Mouse (Mus musculus) layer of hippocampus, postnatal 25 days (tissue): ENCODE results near the gene Ssh2. TPM values are rescaled to one million over a fixed set of nuclear protein-coding genes. Genes with fewer than 3 reads are reported as not detected.

Source experiments
- DNase-seq, 2 experiments: peaks; one replicate each; pipeline ENCODE4 v3.0.0; 2022; ENCODE audit warnings: mixed read lengths in 2 of 2, low spot score in 1 of 2; ENCODE audit errors: extremely low spot score in 1 of 2
- total RNA-seq, 2 experiments: library from RNA; stranded (reverse); gene quantifications; 2 replicates each; pipeline ENCODE4 v1.2.3; 2021

The Ssh2 gene
- total RNA-seq, 2 experiments from 2014 or later: 31.9 to 37.5 TPM

DNA sequence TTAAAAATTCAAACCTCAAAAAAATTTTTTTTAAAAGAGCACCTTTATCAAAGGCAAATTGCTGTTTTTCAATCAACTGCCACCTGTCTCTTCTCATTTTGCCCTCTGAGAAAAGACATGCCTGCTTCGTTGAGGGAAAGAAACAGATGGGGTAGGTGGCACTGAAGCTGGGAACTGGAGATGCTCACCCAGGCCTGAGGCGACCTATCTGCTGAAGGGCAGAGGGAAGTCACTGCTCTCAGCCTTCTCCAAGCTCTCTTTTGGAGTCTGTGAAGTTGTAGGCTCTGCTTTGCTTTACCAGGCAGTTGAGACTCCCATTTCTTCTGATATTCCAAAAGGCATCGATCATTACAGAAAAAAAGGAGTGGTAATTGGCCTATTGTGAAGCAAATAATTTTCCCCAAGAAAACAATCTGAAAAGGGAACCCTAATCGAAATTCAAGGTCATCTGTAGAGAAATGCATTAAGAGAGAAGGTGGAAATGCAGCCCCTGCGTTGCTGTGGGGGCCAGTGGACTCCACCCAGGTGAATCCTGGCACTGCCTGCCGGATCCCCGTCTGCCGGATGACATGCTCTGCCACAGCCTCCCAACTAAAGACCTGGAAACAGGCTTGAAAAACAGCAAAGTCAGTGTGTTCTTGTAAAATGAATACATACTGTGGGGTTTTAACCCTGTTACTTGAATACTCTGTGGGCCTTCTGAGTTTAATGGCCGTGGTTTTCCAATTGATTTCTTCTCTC is 239.9 kb downstream of the Ssh2 start:
- DNase-seq: no peak

DNA sequence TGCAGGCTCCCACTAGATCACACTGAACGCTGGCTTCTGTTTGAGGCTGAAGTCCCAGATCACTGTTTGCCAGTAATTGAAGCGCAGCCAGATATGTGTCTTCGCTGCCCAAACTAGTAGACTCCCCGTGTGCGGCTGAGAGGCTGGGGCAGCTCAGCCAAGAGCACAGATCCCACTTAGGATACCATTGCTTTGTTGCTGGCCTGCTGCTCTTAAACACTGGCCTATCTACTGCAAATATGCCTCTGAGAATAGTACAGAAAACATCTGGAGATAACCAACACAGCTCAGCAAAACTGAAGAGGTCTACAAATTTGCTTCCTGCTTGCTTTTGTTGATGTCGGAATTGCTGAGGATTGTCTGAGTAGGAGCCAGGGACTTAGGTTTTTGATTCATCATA is 240.8 kb downstream of the Ssh2 start:
- no peak for DNase-seq

DNA sequence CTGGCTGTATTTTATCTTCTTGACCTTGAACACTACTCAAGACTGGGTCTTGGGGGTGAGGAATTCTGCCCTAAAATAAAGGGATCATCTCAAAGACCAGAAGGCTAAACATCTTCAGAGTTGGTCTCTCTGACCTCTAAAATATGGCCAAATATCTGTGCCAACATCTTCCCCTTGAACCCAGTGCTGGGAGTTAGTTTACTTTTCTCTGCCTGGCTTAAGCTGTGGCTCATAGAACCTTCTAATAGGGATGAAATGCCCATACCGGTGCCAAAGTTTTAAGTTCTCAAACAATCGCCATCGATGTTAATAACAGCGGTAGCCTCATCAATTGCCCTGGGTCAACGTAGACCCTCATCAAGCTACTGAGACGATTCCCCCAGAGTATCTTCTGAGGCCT is 245.8 kb downstream of the Ssh2 start:
- DNase-seq: no peak

DNA sequence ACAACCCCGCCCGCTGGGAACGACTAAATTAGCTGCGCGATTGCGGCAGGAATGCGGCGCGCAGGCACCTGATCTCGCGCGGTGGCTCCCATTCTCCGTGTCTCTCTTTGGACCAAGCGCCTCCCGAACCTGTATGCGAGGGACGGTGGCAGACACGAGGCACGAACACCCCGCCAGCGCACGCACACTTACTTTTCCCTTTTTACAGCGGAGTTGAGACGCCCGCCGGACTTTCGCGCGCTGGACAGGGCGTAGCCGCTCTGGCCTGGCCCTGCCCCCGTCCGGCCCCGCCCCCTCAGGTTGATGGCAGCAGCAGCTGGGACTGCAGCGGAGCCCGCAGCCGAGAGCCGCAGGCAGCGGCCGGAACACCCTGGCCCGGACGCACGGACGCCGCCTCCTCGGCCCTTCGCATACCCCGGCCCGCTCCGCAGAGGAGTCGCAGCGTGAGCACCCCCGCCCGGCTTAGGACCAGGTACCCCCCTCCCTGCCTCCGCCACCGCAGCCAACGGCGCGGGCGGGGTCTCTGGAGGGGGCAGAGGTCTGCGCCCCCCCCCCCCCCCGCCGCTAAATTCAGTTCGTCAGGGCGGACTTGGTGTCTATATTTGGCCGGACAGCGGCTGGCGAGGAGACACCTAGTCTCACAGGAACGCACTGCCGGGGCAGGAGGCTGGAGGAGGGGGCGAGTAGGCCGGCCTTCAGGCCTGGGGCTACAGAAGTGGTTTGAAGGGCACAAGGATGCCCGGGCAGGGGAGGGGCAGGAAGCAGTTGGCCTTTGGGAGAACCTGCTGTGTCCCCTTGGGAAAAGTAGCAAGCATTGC is 246.4 kb downstream of the Ssh2 start, which contains the start of gene Coro6:
Gene Coro6, plus strand, starts transcription at position 129 of the 818 bp plus-strand sequence.
- DNase-seq: no peak

DNA sequence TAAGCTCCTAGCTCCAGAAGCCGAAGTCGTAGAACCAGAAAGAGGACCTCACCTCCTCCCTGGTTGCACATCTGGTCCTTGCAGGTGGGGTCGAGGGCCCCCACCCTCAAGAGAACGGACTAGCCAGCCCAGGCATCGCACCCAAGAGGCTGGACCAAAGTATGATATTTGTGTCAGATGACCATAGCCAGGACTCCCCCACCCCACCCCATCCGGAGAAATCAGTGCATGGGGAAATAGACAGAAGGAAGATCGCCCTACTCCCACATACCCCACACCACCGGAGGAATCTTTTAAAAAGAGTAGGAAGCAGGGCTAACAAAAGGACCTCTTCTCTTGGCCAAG is 247.0 kb downstream of the Ssh2 start:
- DNase-seq: no peak

DNA sequence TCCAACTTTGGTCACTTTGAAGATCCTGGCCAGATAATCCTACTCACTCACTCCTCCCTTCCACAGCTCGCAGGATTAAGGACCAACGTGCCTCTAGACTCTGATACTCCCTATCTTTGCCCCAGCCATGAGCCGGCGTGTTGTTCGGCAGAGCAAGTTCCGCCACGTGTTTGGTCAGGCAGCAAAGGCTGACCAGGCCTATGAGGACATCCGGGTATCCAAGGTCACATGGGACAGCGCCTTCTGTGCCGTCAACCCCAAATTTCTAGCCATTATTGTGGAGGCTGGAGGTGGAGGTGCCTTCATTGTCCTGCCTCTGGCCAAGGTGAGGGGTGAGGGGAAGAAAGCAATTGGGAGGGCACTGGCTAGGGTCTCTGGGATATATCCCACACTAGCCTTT is 247.7 kb downstream of the Ssh2 start:
- DNase-seq: no peak

DNA sequence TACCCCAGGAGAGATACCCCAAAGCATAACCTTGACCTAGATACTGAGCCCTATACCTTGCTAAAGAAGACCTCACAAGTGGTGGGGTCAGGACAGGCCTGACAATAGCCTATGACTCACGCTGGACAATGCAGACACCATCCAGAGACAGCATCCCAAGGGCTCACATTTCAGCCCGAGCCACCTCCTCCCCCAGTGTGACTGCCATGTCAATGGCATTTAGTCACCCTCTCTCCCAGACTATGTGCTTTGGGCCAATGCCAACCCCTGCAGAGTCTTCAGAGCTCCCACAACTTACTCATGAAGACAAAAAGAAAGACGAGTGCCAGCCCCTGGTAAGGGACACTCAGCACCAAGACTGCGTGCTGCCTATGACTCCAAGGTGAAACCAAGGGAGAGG is 248.6 kb downstream of the Ssh2 start:
- no peak for DNase-seq

DNA sequence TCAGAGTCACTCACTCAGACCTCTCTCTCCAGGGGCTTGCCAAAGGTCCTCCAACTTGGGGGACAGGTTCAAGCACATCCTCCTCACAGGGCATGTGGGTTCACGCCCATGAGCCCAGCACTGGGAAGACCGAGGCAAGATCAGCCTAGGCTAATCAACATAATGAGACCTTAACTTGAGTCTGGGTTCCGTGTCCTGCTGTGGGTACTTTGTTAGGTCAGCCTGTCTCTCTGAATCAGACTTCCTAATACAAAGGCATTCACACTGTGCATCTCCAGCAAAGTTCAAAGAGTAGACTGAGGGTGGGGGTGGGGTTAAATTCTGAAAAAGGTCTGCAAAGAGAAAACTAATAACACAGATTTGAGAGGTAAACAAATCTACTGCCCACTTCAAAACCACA is 249.0 kb downstream of the Ssh2 start:
- no peak for DNase-seq

DNA sequence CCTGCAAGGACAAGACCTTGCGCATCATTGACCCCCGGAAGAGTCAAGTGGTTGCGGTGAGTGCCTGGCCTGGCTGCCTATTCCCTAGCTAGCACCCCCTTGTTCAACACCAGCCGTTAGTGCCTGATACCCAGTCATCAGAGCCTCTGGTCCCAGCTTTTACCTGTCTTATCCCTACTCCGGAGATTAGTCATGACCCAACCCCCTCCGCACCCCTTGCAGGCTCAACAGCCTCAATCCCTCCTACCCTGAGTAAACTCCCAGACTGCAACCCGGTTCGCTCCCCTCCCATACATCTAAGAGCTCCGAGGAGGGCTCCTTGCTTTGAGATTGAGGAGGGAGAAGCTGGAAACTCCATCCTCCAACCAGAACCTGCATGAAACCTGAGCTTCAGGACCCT is 250.5 kb downstream of the Ssh2 start:
- DNase-seq: no peak

DNA sequence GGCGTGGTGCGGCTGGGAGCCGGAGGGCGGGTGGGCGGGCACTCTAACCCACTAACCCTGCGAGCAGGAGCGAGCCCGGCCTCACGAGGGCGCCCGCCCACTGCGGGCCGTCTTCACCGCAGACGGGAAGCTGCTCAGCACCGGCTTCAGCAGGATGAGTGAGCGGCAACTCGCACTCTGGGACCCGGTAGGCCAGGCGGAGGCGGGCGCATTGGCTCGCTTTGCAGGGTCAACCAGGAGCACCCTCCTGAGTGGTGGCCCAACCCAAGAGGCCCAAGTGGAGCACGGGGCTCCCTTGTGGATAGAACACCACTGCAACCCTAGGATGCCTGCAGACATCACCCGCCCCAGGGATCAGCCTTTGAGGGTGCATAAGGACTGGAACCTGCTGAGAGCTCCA is 251.1 kb downstream of the Ssh2 start:
- DNase-seq: peak; percentile 50 to 71

DNA sequence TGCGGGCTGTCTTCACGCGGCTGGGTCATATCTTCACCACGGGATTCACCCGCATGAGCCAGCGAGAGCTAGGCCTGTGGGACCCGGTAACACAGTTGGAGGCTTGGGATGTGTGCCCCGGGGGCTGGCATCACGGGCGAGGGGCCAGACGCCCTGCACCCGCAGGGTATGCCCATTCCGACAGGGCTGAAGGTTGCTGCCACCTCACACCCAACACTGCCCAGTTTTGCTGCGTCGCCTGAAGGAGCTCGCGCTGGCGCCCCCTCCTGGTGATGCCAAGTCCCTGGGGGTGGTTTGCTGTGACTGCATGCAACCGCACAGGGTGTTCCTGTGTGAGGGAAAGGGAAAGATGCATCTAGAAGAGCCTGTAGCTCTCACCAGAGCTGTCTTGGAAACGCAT is 251.7 kb downstream of the Ssh2 start:
- peak; percentile 70 to 90 for DNase-seq

DNA sequence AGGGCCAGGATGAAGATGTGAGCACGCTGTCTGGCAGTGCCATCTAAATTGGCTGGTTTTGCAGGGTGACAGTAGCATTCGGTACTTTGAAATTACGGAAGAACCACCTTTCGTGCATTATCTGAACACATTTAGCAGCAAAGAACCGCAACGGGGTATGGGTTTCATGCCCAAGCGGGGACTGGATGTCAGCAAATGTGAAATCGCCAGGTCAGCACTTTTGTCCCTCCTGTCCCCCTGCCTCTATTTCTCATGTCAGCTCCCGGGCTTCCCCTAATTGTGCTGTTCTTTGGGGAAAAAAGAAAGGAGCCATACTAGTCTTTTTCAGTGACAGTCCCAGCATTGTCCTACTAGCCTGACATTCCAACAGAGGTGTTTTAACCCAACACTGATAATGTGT is 252.3 kb downstream of the Ssh2 start:
- DNase-seq: no peak

DNA sequence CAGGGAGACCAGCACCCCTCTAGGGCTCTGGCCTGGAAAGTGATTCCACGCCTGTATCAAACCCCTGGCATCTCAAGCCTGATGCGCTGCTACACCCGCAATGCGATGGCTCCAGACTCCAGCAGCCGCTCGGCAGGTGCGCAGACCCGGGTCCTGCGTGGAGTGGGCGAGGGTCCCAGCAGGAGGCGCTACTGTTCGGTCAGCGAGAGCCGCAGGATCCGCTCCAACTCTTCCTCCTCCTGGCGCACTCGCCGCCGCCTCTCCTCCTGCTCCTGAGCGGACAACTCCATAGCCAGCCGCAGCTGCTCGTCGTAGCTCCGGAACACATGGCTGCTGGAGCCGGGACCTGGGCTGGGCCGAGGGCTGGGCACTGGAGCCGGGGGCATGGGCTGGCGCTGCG is 255.3 kb downstream of the Ssh2 start:
- no peak for DNase-seq

DNA sequence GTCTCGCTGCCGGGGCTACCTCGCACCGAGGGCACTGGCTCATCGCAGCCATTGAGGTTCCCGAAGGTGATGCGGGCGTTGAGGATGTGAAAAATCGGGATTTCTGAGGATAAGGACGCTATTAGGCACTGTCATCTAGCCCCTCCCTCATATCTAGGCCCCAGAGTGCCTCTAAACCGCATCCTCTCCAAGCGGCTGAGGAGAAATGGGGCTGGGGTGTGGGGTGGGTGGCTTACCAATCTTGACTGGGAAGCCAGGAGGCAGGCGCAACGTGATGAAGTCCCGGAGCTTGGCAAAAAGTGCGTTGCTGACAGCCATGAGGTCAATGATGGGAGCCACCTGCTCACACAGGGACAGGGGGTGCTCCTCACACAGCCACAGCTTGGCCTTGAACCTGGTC is 256.7 kb downstream of the Ssh2 start:
- no peak for DNase-seq

DNA sequence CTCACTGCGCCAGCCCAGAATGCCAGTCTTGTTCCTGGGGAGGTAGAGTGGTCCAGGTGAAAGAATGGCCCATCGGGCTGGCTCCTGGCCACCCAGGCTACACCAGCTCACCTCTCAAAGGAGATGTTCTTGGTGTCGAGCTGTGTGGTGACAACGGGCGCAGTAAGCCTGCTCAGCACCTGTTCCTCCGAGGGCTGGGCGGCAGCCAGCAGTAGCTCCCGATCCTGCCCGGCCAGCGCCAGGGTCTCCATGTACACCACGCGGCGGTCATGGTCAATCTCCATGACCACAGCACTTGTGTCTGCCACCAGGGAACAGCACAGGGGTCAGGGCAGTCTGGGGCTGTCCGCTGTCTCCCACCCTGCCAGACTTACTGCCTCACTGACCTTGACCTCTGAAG is 260.1 kb downstream of the Ssh2 start:
- DNase-seq: no peak

DNA sequence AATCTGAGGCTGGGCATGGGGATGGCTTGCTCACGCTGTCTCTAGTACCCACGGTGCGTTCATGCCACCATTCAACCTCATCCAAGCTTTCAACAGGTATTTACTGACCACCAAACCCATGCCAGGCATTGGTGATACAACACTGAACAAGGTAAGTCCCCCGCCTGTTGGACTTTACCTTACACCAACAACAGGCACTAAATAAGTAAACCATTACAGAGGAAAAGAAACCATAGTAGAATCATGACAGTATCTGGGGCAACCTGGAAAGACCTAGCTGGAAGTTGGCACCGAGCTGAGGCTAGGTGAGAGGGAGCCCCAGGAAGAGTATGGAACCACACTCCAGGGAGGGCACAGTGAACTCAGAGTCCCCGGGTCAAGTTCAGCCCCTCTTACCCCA is 260.8 kb downstream of the Ssh2 start:
- DNase-seq: no peak

DNA sequence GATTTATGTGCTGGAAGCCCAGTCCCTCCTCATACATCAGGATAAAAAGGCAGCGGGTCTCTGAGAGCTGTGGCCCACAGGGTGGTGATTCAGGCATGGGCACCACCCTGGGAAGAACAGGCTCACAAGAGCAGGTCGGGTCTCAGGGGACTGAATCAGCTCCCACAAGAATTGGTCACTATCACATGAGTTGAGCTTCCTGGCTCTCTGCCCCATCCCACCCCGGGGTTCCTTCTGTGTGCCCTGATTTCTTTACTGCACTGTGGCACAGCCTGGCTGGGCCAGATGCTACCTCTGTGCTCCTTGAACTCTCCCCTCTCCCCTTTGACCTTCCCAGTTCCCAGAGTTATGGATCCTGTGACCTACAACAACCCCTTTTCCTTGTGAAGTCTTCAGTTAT is 267.0 kb downstream of the Ssh2 start:
- no peak for DNase-seq

DNA sequence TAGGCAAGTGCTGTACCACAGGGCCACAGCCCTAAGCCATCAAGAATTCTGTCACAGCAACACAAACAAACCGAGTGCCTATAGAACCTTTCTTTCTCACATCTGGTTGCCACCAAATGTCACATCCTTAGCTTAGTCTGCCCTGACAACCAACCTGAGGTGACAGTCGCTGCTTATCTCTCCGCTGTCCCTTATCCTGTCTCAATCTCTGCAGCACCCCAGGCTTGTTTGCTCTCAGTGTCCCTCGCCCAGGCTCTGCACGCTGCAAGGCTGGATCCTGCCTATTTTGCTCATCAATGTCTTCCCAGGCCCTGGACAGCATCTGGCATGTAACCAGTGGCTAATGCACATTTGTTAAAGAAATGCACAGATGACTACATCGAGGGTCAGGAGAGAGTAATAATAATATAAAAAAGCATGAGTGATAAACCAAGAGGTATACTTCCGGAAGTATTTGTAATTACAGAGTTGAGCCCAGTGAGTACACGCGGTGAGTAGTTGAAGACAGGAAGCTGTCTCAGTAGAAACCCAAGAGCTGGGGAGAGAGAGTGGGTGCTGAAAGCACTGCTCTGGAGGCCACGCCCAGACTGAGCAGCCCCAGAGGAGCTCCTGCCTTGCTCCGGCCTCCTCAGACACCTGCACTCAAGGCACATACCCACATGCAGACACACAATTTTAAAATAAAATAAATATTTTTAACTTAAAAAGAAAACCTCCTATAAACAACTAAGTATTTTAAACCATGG is 267.6 kb downstream of the Ssh2 start:
- no peak for DNase-seq

DNA sequence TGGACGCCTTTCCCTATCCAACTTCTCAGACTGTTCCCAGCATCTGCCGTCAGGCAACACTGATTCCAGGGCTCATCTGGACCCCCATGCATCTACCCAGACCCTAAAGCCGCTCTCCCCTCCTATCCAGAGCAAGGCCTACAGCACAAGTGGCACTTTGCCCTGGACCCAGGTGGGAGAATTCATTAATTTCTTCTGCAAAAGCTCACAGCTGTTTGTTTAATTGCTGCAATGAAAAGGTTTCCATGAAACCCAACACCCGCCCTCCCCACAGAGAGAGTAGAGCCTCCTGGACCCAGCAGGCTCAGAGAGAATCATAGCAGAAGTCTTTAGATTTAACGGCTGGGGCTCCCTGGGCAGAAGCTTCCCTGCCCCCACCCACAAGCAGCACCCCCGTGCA is 269.1 kb downstream of the Ssh2 start:
- no peak for DNase-seq

DNA sequence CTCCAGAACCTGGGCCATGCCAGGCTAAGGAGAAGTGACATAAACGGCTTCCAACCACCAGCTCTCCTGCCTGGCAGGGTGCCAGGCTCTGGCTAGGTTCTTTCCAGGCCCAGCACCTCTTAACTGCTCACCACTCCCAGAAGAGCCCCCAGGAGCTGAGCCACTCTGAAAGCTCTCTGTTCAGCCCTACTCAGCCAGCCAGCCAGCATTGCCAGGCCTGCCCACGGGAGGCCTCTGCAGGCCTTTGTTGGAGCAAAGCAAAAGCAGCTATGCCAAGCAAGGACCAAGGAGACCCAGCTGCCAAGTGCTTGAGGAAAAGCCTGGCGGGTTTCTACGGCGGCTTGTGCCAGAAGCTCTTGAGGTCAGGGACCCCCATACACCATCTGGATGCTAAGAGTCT is 270.7 kb downstream of the Ssh2 start:
- no peak for DNase-seq

DNA sequence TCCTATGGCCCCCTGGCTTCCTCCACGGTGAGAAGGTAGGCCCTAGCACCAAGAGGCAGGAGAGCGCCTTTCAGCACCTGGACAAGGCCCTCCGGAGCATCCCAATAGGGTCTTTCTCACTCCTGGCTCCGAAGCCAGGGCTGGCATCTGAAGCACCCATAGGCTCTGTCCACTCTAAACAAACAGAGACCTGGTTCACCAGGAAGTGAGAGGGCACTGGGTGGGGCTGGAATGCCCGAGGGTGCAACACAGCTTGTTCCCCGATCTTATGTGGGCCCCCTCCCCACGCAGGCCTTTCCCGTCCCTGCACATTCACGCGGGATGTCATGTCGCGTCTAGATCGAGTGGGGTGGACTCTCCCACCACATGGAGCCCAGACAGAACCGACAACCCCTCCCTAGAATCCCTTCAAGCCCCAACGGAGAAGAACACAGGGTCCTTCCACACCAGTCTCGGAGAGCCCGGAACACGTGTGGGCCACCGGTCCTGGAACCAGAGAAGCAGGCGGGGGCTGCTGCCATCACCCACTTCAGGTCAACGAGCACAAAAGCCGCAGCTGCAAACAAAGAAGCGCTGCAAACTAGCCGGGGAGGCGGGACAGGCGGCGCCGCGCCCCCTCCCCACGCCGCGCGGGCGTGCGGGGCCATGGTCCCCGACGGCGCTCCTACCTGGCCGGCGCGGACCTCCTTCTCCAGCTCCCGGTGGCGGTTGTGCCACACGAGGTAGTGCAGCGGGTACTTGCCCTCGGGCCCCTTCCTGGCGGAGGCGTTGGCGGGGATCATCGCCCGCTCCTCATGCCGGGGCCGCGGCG is 272.9 kb downstream of the Ssh2 start:
- no peak for DNase-seq
